Mouse (Mus musculus) CH12.LX (cell line): ENCODE results near the gene Pramel6. TPM values are rescaled to one million over a fixed set of nuclear protein-coding genes. Genes with fewer than 3 reads are reported as not detected.

ENCODE experiments used
- DNase-seq: peaks from one replicate; pipeline ENCODE4 v3.0.0-alpha.2; 2013; ENCODE audit errors: extremely low read depth
- H3K27ac ChIP-seq: 2 replicates; pipeline ENCODE4 v1.5.1; 2012; ENCODE audit warnings: low read depth, mild to moderate bottlenecking, control low read depth, moderate library complexity; ENCODE audit not compliant: insufficient read depth
- H3K27me3 ChIP-seq: replicated peaks from 2 replicates; pipeline ENCODE3; 2012; ENCODE audit warnings: inconsistent platforms
- H3K36me3 ChIP-seq, 2 experiments: replicated peaks in 1 of 2; 2 replicates each; pipeline versions ENCODE3 to v1.6.1; 2012; ENCODE audit warnings: inconsistent platforms in 1 of 2, low read length in 1 of 2, mild to moderate bottlenecking in 1 of 2, mixed read lengths in 1 of 2, moderate library complexity in 1 of 2; ENCODE audit not compliant: control insufficient read depth in 1 of 2, insufficient read depth in 1 of 2
- H3K4me1 ChIP-seq, 2 experiments: 2 replicates each; pipeline ENCODE4 v1.6.1; 2012; ENCODE audit warnings: inconsistent platforms in 1 of 2, moderate library complexity in 1 of 2; ENCODE audit not compliant: insufficient read depth in 2 of 2, control insufficient read depth in 1 of 2
- H3K4me2 ChIP-seq: 2 replicates; pipeline ENCODE4 v1.6.1; 2012; ENCODE audit warnings: low read depth, mild to moderate bottlenecking, control low read depth; ENCODE audit not compliant: poor library complexity, insufficient read depth, severe bottlenecking
- H3K4me3 ChIP-seq, 3 experiments: fragments of 150-350 bp in 1 of 3; sonication (generic) in 1 of 3; replicated peaks in 1 of 3; 2 replicates each; pipeline versions ENCODE3 to v1.5.1; 2011 to 2012; ENCODE audit warnings: low read depth in 2 of 3, low read length in 2 of 3, mild to moderate bottlenecking in 2 of 3, moderate library complexity in 2 of 3, control low read depth in 1 of 3, improper control_type of control experiment in 1 of 3, inconsistent platforms in 1 of 3, mixed read lengths in 1 of 3; ENCODE audit not compliant: poor library complexity in 1 of 3
- H3K79me2 ChIP-seq: replicated peaks from 2 replicates; pipeline ENCODE4 v1.6.1; 2012; ENCODE audit warnings: mild to moderate bottlenecking, moderate library complexity; ENCODE audit not compliant: control insufficient read depth, poor library complexity, insufficient read depth, severe bottlenecking; ENCODE audit errors: extremely low read depth
- H3K9ac ChIP-seq: 2 replicates; pipeline ENCODE4 v1.6.1; 2012; ENCODE audit warnings: low read depth, mild to moderate bottlenecking, control low read depth, moderate library complexity; ENCODE audit not compliant: insufficient read depth
- H3K9me3 ChIP-seq: replicated peaks from 2 replicates; pipeline ENCODE3; 2012; ENCODE audit warnings: low read length, inconsistent platforms, mixed read lengths
- BHLHE40 ChIP-seq: IDR thresholded peaks from 2 replicates; pipeline ENCODE4 v1.6.1; 2011; ENCODE audit warnings: mild to moderate bottlenecking, low read depth, low read length, improper control_type of control experiment
- CHD1 ChIP-seq: IDR thresholded peaks from 2 replicates; pipeline ENCODE4 v1.6.1; 2012; ENCODE audit warnings: low read depth, low read length, improper control_type of control experiment, inconsistent platforms
- E2F4 ChIP-seq: IDR thresholded peaks from 2 replicates; pipeline ENCODE4 v1.6.1; 2011; ENCODE audit warnings: low read depth, low read length, improper control_type of control experiment; ENCODE audit not compliant: insufficient replicate concordance
- ELF1 ChIP-seq: IDR thresholded peaks from 2 replicates; pipeline ENCODE4 v1.6.1; 2014; ENCODE audit warnings: low read depth, mild to moderate bottlenecking, inconsistent platforms, low read length, improper control_type of control experiment
- IRF4 ChIP-seq: IDR thresholded peaks from 2 replicates; pipeline ENCODE4 v1.6.1; 2014; ENCODE audit warnings: low read depth, mild to moderate bottlenecking, inconsistent platforms, low read length, improper control_type of control experiment
- JUN ChIP-seq: IDR thresholded peaks from 2 replicates; pipeline ENCODE4 v1.6.1; 2011; ENCODE audit warnings: low read depth, mild to moderate bottlenecking, low read length, improper control_type of control experiment, moderate library complexity; ENCODE audit not compliant: insufficient read depth
- KAT2A ChIP-seq: IDR thresholded peaks from 2 replicates; pipeline ENCODE4 v1.6.1; 2012; ENCODE audit warnings: low read length, improper control_type of control experiment, inconsistent platforms; ENCODE audit not compliant: insufficient replicate concordance
- MAX ChIP-seq: IDR thresholded peaks from 2 replicates; pipeline ENCODE4 v1.6.1; 2011; ENCODE audit warnings: low read length, improper control_type of control experiment
- MAZ ChIP-seq: IDR thresholded peaks from 2 replicates; pipeline ENCODE4 v1.6.1; 2012; ENCODE audit warnings: low read depth, mild to moderate bottlenecking, inconsistent platforms, low read length, improper control_type of control experiment, moderate library complexity
- MEF2A ChIP-seq: IDR thresholded peaks from 2 replicates; pipeline ENCODE4 v1.6.1; 2014; ENCODE audit warnings: low read depth, mild to moderate bottlenecking, inconsistent platforms, low read length, improper control_type of control experiment, borderline replicate concordance
- MXI1 ChIP-seq: IDR thresholded peaks from 2 replicates; pipeline ENCODE4 v1.6.1; 2011; ENCODE audit warnings: mild to moderate bottlenecking, low read depth, low read length, improper control_type of control experiment
- MYC ChIP-seq: IDR thresholded peaks from 2 replicates; pipeline ENCODE4 v1.6.1; 2011; ENCODE audit warnings: low read depth, mild to moderate bottlenecking, improper control_type of control experiment, low read length
- POLR2A ChIP-seq: IDR thresholded peaks from 2 replicates; pipeline ENCODE4 v1.6.1; 2011; ENCODE audit warnings: low read depth, mild to moderate bottlenecking, improper control_type of control experiment, low read length
- RAD21 ChIP-seq: IDR thresholded peaks from 2 replicates; pipeline ENCODE4 v1.6.1; 2011; ENCODE audit warnings: low read depth, mild to moderate bottlenecking, low read length, improper control_type of control experiment, moderate library complexity
- SIN3A ChIP-seq: IDR thresholded peaks from 2 replicates; pipeline ENCODE4 v1.6.1; 2012; ENCODE audit warnings: low read length, improper control_type of control experiment, inconsistent platforms
- TCF12 ChIP-seq: IDR thresholded peaks from 2 replicates; pipeline ENCODE4 v1.6.1; 2014; ENCODE audit warnings: low read depth, mild to moderate bottlenecking, inconsistent platforms, low read length, improper control_type of control experiment
- USF1 ChIP-seq: IDR thresholded peaks from 2 replicates; pipeline ENCODE4 v1.6.1; 2014; ENCODE audit warnings: low read depth, mild to moderate bottlenecking, inconsistent platforms, low read length, improper control_type of control experiment
- ZC3H11A ChIP-seq: IDR thresholded peaks from 2 replicates; pipeline ENCODE4 v1.6.1; 2012; ENCODE audit warnings: low read depth, mild to moderate bottlenecking, inconsistent platforms, low read length, improper control_type of control experiment
- ZKSCAN1 ChIP-seq: IDR thresholded peaks from 2 replicates; pipeline ENCODE4 v1.6.1; 2012; ENCODE audit warnings: low read depth, inconsistent platforms, low read length, improper control_type of control experiment, borderline replicate concordance
- ZMIZ1 ChIP-seq: IDR thresholded peaks from 2 replicates; pipeline ENCODE4 v1.6.1; 2012; ENCODE audit warnings: low read depth, mild to moderate bottlenecking, inconsistent platforms, low read length, improper control_type of control experiment
- ZNF384 ChIP-seq: IDR thresholded peaks from 2 replicates; pipeline ENCODE4 v1.6.1; 2012; ENCODE audit warnings: low read depth, low read length, improper control_type of control experiment, inconsistent platforms
- dilution Hi-C: fragments of 300-500 bp; cut with MboI; formaldehyde crosslinking; loops from 2 replicates; pipeline ENCODE4 v1.14.3; 2020; ENCODE audit warnings: low sequenced_read_pairs; ENCODE audit not compliant: extremely low pct_unique_long_range_greater_than_20kb, extremely low pct_ligation_motif_present
- in situ Hi-C: fragments of 300-500 bp; cut with MboI; formaldehyde crosslinking; loops from 3 replicates; pipeline ENCODE4 v1.14.3; 2019; ENCODE audit warnings: low sequenced_read_pairs, low pct_ligation_motif_present, low pct_unique_long_range_greater_than_20kb, mixed read lengths
- polyA plus RNA-seq: library from polyadenylated mRNA; unstranded; fragments of >175 nt; gene quantifications from 2 replicates; pipeline ENCODE4 v1.2.1, GENCODE M21; 2012; ENCODE audit warnings: low read depth; ENCODE audit not compliant: insufficient read length
- total RNA-seq, 2 experiments: library from RNA; depleted of rRNA; stranded (reverse); fragments of 300-350 nt in 1 of 2; fragments of >200 nt in 1 of 2; gene quantifications; 2 replicates each; pipeline ENCODE4 v1.2.3; 2012 to 2014

Gene Pramel6
- total and polyA plus RNA-seq, 3 experiments = not detected

DNA sequence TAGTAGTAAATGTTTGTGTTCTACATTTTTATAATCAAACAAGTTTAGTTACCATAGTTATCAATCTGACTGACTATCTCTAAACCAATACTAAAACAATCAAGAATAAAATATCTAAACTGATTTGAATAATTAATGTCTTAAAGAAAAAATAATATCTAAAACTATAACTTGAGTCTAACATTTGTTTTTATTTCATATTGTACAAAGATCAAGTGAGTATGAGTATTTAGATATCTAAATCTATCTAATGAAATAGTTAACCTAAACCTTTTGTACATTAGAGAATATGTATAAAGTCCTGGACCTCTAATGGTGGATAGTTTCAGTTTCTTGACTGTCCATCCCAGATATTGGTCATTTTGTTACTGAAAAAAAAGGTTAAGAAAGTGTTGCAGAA is 25.1 kb downstream of the Pramel6 start, which contains the start of gene Olfr153:
Gene Olfr153, plus strand, starts transcription at position 301 of the 400 bp plus-strand sequence.
- dilution Hi-C loops (no loop called here), in situ Hi-C loops (no loop called here)
- no peak for TF ChIP-seq IRF4
- TF ChIP-seq MAX = no peak
- no peak for TF ChIP-seq USF1
- TF ChIP-seq BHLHE40 = no peak
- TF ChIP-seq JUN = no peak
- no peak for TF ChIP-seq E2F4
- TF ChIP-seq ZKSCAN1 = no peak
- no peak for TF ChIP-seq ZNF384
- no peak for TF ChIP-seq ZMIZ1
- no peak within 1 kb of the TSS for H3K4me2 ChIP-seq
- DNase-seq = no peak
- H3K4me3 ChIP-seq = no peak within 1 kb of the TSS
- H3K4me1 ChIP-seq = no peaks in the 10 kb centered on the region
- no peaks in the 10 kb centered on the region for H3K79me2 ChIP-seq
- H3K27ac ChIP-seq = no peak within 1 kb of the TSS
- H3K9ac ChIP-seq = no peak within 1 kb of the TSS
- peaks cover 11% of the 10 kb centered on the region for H3K9me3 ChIP-seq
- H3K36me3 ChIP-seq = no peaks in the 10 kb centered on the region
- no peaks in the 10 kb centered on the region for H3K27me3 ChIP-seq

DNA sequence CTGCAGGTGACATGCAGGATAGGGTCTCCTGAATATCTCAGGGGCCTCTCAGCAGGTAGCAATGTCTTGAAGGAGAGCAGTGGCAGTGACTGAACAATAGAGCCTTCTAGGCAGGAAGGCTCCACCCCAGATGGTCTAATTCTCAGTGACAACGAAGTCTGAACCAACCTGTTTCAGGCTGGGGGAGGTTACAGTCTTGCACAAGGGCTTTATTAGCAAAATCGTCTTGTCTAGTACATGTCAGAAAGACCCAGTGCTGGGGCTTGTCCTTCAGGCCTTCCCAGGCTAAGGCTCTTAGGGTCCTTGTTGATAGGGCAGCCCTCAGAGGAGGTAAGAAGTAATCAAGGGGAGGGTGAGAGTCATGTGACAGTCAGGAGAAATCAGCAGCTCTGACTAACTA is 28.5 kb downstream of the Pramel6 start:
- no peaks in the 10 kb centered on the region for H3K79me2 ChIP-seq

DNA sequence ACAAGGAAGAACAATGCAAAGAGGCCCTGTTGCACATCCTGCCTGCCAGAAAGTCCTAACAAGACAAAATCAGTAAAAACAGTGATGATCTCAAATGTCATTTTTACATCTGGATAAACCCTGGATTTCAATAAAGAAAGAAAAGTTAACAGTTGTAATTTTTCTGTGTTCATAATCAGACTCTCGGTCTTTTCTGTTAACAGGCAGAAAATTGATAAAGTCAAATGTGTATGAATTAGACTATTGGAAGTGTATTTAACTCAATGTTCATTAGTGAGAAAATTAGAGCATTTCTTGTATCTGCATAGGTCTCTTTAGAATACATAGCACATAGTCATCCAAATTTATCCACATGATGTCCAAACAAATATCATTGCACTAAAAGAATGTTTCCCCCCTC is 39.1 kb downstream of the Pramel6 start, which contains the start of gene Olfr1128:
Gene Olfr1128, minus strand, starts transcription at position 101 of the 400 bp plus-strand sequence.
- in situ Hi-C loops = no loop called here
- H3K27me3 ChIP-seq = no peaks in the 10 kb centered on the region
- dilution Hi-C loops = no loop called here

More for the DNA sequence above, 28.5 kb downstream of the Pramel6 start:
- H3K4me1 ChIP-seq = no peaks in the 10 kb centered on the region
- in situ Hi-C loops = no loop called here
- no peak overlapping the region for H3K4me2 ChIP-seq
- H3K9me3 ChIP-seq = peaks cover 9% of the 10 kb centered on the region
- DNase-seq = no peak
- H3K4me3 ChIP-seq = no peak overlapping the region
- TF ChIP-seq TCF12 = no peak
- no peak for TF ChIP-seq MXI1
- TF ChIP-seq MYC = no peak
- TF ChIP-seq KAT2A = no peak
- TF ChIP-seq ZC3H11A = no peak
- TF ChIP-seq MEF2A = no peak
- no peak for TF ChIP-seq MAZ
- TF ChIP-seq ELF1 = no peak
- TF ChIP-seq JUN = no peak
- TF ChIP-seq CHD1 = no peak
- no peak overlapping the region for H3K27ac ChIP-seq
- dilution Hi-C loops = no loop called here
- no peak overlapping the region for H3K9ac ChIP-seq
- H3K27me3 ChIP-seq = no peaks in the 10 kb centered on the region
- no peaks in the 10 kb centered on the region for H3K36me3 ChIP-seq

More for the DNA sequence above, 39.1 kb downstream of the Pramel6 start, which contains the start of gene Olfr1128:
- H3K79me2 ChIP-seq = no peaks in the 10 kb centered on the region
- no peak within 1 kb of the TSS for H3K27ac ChIP-seq
- no peak for DNase-seq
- no peaks in the 10 kb centered on the region for H3K36me3 ChIP-seq
- TF ChIP-seq IRF4 = no peak
- TF ChIP-seq RAD21 = no peak
- no peak for TF ChIP-seq SIN3A
- TF ChIP-seq POLR2A = no peak
- no peaks in the 10 kb centered on the region for H3K4me1 ChIP-seq
- no peak within 1 kb of the TSS for H3K4me2 ChIP-seq
- H3K9ac ChIP-seq = no peak within 1 kb of the TSS
- no peak within 1 kb of the TSS for H3K4me3 ChIP-seq
- peaks cover 24% of the 10 kb centered on the region for H3K9me3 ChIP-seq
